Mouse (Mus musculus): ENCODE results near the gene Gm45140. TPM values are rescaled to one million over a fixed set of nuclear protein-coding genes. Genes with fewer than 3 reads are reported as not detected.

The Gm45140 gene
- polyA plus RNA-seq, 1 experiment from 2014 or later = 3.6 TPM

GRCm38 (mm10) chr6:87748531-87748930, 87.1 kb downstream of the Gm45140 start:
- no peaks in the 10 kb centered on the region for H3K27me3 ChIP-seq (replicated peaks; ENCODE audit: control insufficient read depth, insufficient read depth, low read length)
- H3K36me3 ChIP-seq (ENCODE audit: control insufficient read depth, insufficient read depth, low read length) = no peaks in the 10 kb centered on the region
- H3K4me2 ChIP-seq (ENCODE audit: low read depth, low read length) = no peak overlapping the region
- ATAC-seq (ENCODE audit: low read depth) (no peak), DNase-seq (ENCODE audit: low spot score) (no peak)
- peaks cover 9% of the 10 kb centered on the region; the same call in 1 of the 2 replicates for H3K4me1 ChIP-seq (ENCODE audit: control insufficient read depth, insufficient read depth, low read length)
- H3K9me3 ChIP-seq (ENCODE audit: control insufficient read depth, low read length) = no peaks in the 10 kb centered on the region
- H3K27ac ChIP-seq (replicated peaks; ENCODE audit: low read depth, low read length) = no peak overlapping the region
- 88% methylated on average over 6 of the region's 6 CpGs for WGBS
- H3K4me3 ChIP-seq (ENCODE audit: low read depth, low read length) = no peak overlapping the region
- H3K9ac ChIP-seq (ENCODE audit: low read depth, low read length) = no peak overlapping the region

- Histone ChIP-seq H3K4me2 (ENCODE audit: low read depth, low read length) (no peak overlapping the region), H3K27me3 (replicated peaks; ENCODE audit: control insufficient read depth, insufficient read depth, low read length) (no peaks in the 10 kb centered on the region), H3K4me1 (ENCODE audit: control insufficient read depth, insufficient read depth, low read length) (peaks cover 9% of the 10 kb centered on the region; the same call in 1 of the 2 replicates), H3K27ac (replicated peaks; ENCODE audit: low read depth, low read length) (no peak overlapping the region), H3K9me3 (ENCODE audit: control insufficient read depth, low read length) (no peaks in the 10 kb centered on the region), H3K9ac (ENCODE audit: low read depth, low read length) (no peak overlapping the region), H3K36me3 (ENCODE audit: control insufficient read depth, insufficient read depth, low read length) (no peaks in the 10 kb centered on the region), H3K4me3 (ENCODE audit: low read depth, low read length) (no peak overlapping the region)
- 75% methylated on average over 2 of the region's 2 CpGs for WGBS
- ATAC-seq (ENCODE audit: low read depth) (no peak), DNase-seq (ENCODE audit: low spot score) (no peak)
Measured at GRCm38 (mm10) chr6:87748078-87748477, 87.5 kb downstream of the Gm45140 start.

GRCm38 (mm10) chr6:87746849-87747248, 88.7 kb downstream of the Gm45140 start:
- H3K27ac ChIP-seq (replicated peaks; ENCODE audit: low read depth, low read length) = no peak overlapping the region
- peaks cover 9% of the 10 kb centered on the region; the same call in 1 of the 2 replicates for H3K4me1 ChIP-seq (ENCODE audit: control insufficient read depth, insufficient read depth, low read length)
- H3K9me3 ChIP-seq (ENCODE audit: control insufficient read depth, low read length) = no peaks in the 10 kb centered on the region
- WGBS = 31% methylated on average over 2 of the region's 2 CpGs
- DNase-seq (ENCODE audit: low spot score) (peak; percentile 71), ATAC-seq (ENCODE audit: low read depth) (no peak)
- H3K9ac ChIP-seq (ENCODE audit: low read depth, low read length) = no peak overlapping the region
- no peak overlapping the region for H3K4me3 ChIP-seq (ENCODE audit: low read depth, low read length)
- H3K27me3 ChIP-seq (replicated peaks; ENCODE audit: control insufficient read depth, insufficient read depth, low read length) = no peaks in the 10 kb centered on the region
- no peaks in the 10 kb centered on the region for H3K36me3 ChIP-seq (ENCODE audit: control insufficient read depth, insufficient read depth, low read length)
- H3K4me2 ChIP-seq (ENCODE audit: low read depth, low read length) = no peak overlapping the region

- H3K4me3 ChIP-seq (ENCODE audit: low read depth, low read length) = no peak overlapping the region
- no peaks in the 10 kb centered on the region for H3K9me3 ChIP-seq (ENCODE audit: control insufficient read depth, low read length)
- ATAC-seq (ENCODE audit: low read depth) = no peak
- H3K27me3 ChIP-seq (replicated peaks; ENCODE audit: control insufficient read depth, insufficient read depth, low read length) = no peaks in the 10 kb centered on the region
- H3K27ac ChIP-seq (replicated peaks; ENCODE audit: low read depth, low read length) = no peak overlapping the region
- H3K4me1 ChIP-seq (ENCODE audit: control insufficient read depth, insufficient read depth, low read length) = peaks cover 9% of the 10 kb centered on the region; the same call in 1 of the 2 replicates
- DNase-seq (ENCODE audit: low spot score) = no peak
- 58% methylated on average over 3 of the region's 3 CpGs for WGBS
- no peak overlapping the region for H3K9ac ChIP-seq (ENCODE audit: low read depth, low read length)
- H3K4me2 ChIP-seq (ENCODE audit: low read depth, low read length) = no peak overlapping the region
- H3K36me3 ChIP-seq (ENCODE audit: control insufficient read depth, insufficient read depth, low read length) = no peaks in the 10 kb centered on the region
Measured at GRCm38 (mm10) chr6:87746059-87746458, 89.5 kb downstream of the Gm45140 start.

DNA sequence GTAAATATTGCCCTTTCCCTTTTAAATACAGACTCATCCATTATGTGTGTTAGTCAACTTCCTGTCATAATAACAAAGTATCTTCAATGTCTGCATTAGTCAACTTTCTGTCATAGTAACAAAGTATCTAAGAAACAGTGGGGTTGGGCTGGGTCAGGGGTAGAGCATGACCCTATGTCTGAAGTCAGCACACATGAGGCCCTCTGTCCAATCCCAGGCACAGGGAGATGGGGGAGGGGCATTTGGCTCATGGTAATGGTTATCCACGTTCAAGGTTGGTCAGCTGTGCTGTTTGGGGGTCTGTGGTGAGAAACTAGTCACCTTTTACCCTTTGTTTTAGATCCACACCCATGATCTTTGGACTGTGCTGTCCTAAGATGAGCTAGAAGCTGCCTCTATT, 90.3 kb downstream of the Gm45140 start:
- H3K4me2 ChIP-seq (ENCODE audit: low read depth, low read length) = no peak overlapping the region
- H3K4me1 ChIP-seq (ENCODE audit: control insufficient read depth, insufficient read depth, low read length) = peaks cover 9% of the 10 kb centered on the region; the same call in 1 of the 2 replicates
- H3K27ac ChIP-seq (replicated peaks; ENCODE audit: low read depth, low read length) = no peak overlapping the region
- no peak for DNase-seq (ENCODE audit: low spot score)
- H3K9me3 ChIP-seq (ENCODE audit: control insufficient read depth, low read length) = no peaks in the 10 kb centered on the region
- no peak overlapping the region for H3K4me3 ChIP-seq (ENCODE audit: low read depth, low read length)
- H3K9ac ChIP-seq (ENCODE audit: low read depth, low read length) = no peak overlapping the region
- 33% methylated on average over 1 of the region's 1 CpGs for WGBS
- H3K27me3 ChIP-seq (replicated peaks; ENCODE audit: control insufficient read depth, insufficient read depth, low read length) = no peaks in the 10 kb centered on the region
- no peak for ATAC-seq (ENCODE audit: low read depth)
- no peaks in the 10 kb centered on the region for H3K36me3 ChIP-seq (ENCODE audit: control insufficient read depth, insufficient read depth, low read length)

DNA sequence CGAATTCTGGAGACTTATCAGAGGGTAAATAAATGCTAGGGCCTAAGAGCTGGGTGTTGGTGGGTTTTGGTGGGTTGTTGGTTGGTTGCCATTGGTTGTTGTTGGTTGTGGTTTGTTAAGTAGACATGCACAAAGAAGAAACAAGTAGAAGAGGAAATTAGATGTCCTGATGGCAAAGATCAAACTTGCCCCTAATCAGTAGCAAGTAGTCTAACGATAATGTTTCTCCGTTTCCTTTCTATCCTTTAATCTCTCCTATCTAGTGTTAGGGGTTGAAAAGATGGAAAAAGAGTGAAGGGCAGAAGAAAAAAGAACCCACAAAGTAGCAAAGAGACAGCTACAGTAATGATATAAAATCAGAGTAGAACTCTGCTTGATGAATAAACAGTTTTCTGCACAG, 91.0 kb downstream of the Gm45140 start:
- H3K36me3 ChIP-seq (ENCODE audit: control insufficient read depth, insufficient read depth, low read length) = no peaks in the 10 kb centered on the region
- 80% methylated on average over 3 of the region's 3 CpGs for WGBS
- H3K9ac ChIP-seq (ENCODE audit: low read depth, low read length) = no peak overlapping the region
- no peaks in the 10 kb centered on the region for H3K9me3 ChIP-seq (ENCODE audit: control insufficient read depth, low read length)
- DNase-seq (ENCODE audit: low spot score) (no peak), ATAC-seq (ENCODE audit: low read depth) (no peak)
- no peak overlapping the region for H3K4me3 ChIP-seq (ENCODE audit: low read depth, low read length)
- no peak overlapping the region for H3K27ac ChIP-seq (replicated peaks; ENCODE audit: low read depth, low read length)
- H3K27me3 ChIP-seq (replicated peaks; ENCODE audit: control insufficient read depth, insufficient read depth, low read length) = no peaks in the 10 kb centered on the region
- H3K4me1 ChIP-seq (ENCODE audit: control insufficient read depth, insufficient read depth, low read length) = peaks cover 9% of the 10 kb centered on the region; the same call in 1 of the 2 replicates
- H3K4me2 ChIP-seq (ENCODE audit: low read depth, low read length) = no peak overlapping the region

DNA sequence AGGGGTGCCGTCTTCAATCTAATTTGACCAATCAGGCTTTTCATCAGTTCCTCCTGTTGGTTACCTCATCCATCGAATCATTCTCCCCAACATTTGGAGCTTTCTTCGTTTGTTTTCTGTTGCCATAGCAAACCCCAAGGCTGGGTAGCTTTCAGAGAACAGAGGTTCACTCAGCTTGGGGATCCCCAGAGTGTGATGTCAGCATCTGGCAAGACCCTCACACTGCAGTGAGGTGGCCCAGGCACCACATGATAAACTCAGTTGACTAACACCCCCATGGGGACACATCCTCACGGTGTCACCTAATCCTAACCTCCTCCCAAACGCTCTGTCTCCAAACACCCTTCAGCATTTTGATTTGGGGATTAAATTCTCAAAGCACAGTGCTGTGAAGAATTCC, 92.3 kb downstream of the Gm45140 start:
- no peak overlapping the region for H3K27ac ChIP-seq (replicated peaks; ENCODE audit: low read depth, low read length)
- no peak overlapping the region for H3K4me2 ChIP-seq (ENCODE audit: low read depth, low read length)
- H3K4me3 ChIP-seq (ENCODE audit: low read depth, low read length) = no peak overlapping the region
- ATAC-seq (ENCODE audit: low read depth) (no peak), DNase-seq (ENCODE audit: low spot score) (no peak)
- no peaks in the 10 kb centered on the region for H3K9me3 ChIP-seq (ENCODE audit: control insufficient read depth, low read length)
- H3K9ac ChIP-seq (ENCODE audit: low read depth, low read length) = no peak overlapping the region
- no peaks in the 10 kb centered on the region for H3K27me3 ChIP-seq (replicated peaks; ENCODE audit: control insufficient read depth, insufficient read depth, low read length)
- peaks cover 9% of the 10 kb centered on the region; the same call in 1 of the 2 replicates for H3K4me1 ChIP-seq (ENCODE audit: control insufficient read depth, insufficient read depth, low read length)
- no peaks in the 10 kb centered on the region for H3K36me3 ChIP-seq (ENCODE audit: control insufficient read depth, insufficient read depth, low read length)
- WGBS = 69% methylated on average over 5 of the region's 5 CpGs

- Histone ChIP-seq H3K4me2 (ENCODE audit: low read depth, low read length) (no peak overlapping the region), H3K4me3 (ENCODE audit: low read depth, low read length) (no peak overlapping the region), H3K9ac (ENCODE audit: low read depth, low read length) (no peak overlapping the region), H3K27me3 (replicated peaks; ENCODE audit: control insufficient read depth, insufficient read depth, low read length) (no peaks in the 10 kb centered on the region), H3K9me3 (ENCODE audit: control insufficient read depth, low read length) (no peaks in the 10 kb centered on the region), H3K27ac (replicated peaks; ENCODE audit: low read depth, low read length) (no peak overlapping the region), H3K36me3 (ENCODE audit: control insufficient read depth, insufficient read depth, low read length) (no peaks in the 10 kb centered on the region), H3K4me1 (ENCODE audit: control insufficient read depth, insufficient read depth, low read length) (peaks cover 9% of the 10 kb centered on the region; the same call in 1 of the 2 replicates)
- 78% methylated on average over 5 of the region's 5 CpGs for WGBS
- DNase-seq (ENCODE audit: low spot score) (no peak), ATAC-seq (ENCODE audit: low read depth) (no peak)
Measured at GRCm38 (mm10) chr6:87742804-87743203, 92.8 kb downstream of the Gm45140 start.

GRCm38 (mm10) chr6:87741978-87742377, 93.6 kb downstream of the Gm45140 start:
- ATAC-seq (ENCODE audit: low read depth) = no peak
- no peaks in the 10 kb centered on the region; the same call in 1 of the 2 replicates for H3K27me3 ChIP-seq (replicated peaks; ENCODE audit: control insufficient read depth, insufficient read depth, low read length)
- WGBS = 84% methylated on average over 8 of the region's 8 CpGs

More at GRCm38 (mm10) chr6:87741978-87742377, 93.6 kb downstream of the Gm45140 start:
- DNase-seq (ENCODE audit: low spot score) = no peak
- H3K27ac ChIP-seq (replicated peaks; ENCODE audit: low read depth, low read length) = no peak overlapping the region
- no peaks in the 10 kb centered on the region for H3K36me3 ChIP-seq (ENCODE audit: control insufficient read depth, insufficient read depth, low read length)
- H3K4me2 ChIP-seq (ENCODE audit: low read depth, low read length) = no peak overlapping the region
- H3K4me1 ChIP-seq (ENCODE audit: control insufficient read depth, insufficient read depth, low read length) = peaks cover 5% of the 10 kb centered on the region; the same call in 1 of the 2 replicates
- no peak overlapping the region for H3K4me3 ChIP-seq (ENCODE audit: low read depth, low read length)
- H3K9me3 ChIP-seq (ENCODE audit: control insufficient read depth, low read length) = no peaks in the 10 kb centered on the region
- no peak overlapping the region for H3K9ac ChIP-seq (ENCODE audit: low read depth, low read length)
